Mouse (Mus musculus) mouse trophoblast stem cell (cell line): ENCODE measurements around the gene Nkx2-3.

Source experiments
- in situ Hi-C, 2 experiments: fragments of 300-500 bp; cut with MseI, MboI; formaldehyde crosslinking; loops; 2 replicates in 1 of 2; 3 replicates in 1 of 2; pipeline ENCODE4 v1.15.1; 2025

Gene Nkx2-3

DNA sequence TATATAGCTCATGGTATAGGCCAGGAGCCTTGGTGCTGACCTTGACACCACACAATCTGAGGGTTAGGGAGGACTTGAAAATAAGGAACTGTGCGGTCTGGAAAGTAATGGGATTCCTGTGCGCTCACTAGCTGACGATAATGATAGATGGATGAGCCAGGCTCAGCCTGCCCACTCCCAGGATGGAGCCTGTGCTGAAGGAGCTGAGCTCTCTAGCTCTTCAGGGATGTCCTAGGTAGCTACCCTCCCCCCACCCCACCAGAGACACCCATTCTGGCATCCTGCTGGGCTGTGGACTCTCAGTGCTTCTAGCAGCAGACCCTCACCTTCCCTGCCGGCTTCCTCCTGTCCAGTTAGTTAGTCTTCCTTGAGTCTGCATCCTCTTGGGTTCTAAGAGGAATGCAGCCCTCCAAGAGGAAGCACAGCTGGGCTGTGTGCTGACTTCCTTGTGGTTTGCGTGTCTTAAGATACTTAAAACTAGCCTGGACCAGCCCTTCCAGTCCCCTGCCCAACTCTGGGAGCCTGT, 6.4 kb downstream of the Nkx2-3 start:
- in situ Hi-C loops = no loop called here

GRCm38 (mm10) chr19:43619916-43620479, 7.9 kb downstream of the Nkx2-3 start:
- in situ Hi-C loops = loop anchor here (5.0 to 10.0 kb wide), 3 partner anchors 48 to 88 kb away; no protein-coding TSS in a partner anchor

DNA sequence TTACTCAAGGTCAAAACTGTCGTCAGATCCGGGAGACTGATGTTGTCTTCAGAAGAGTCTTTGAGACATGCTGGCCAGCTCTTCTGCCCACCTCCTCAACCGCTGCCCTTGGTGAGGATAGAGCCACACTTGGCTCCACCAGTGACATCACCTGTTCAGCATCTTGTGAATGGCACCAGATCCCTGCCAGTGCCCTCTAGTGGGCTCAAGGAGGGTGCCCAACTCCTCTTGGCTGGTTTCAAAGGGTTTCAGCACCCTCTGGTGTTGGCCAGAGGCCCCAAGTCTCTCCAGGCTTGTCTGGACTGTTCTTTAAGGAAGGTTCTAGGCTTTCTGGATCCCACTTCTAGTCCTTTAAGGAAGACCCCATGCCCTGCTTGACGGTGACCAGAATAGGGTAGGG, 11.8 kb downstream of the Nkx2-3 start:
- in situ Hi-C loops = loop anchor here (5.0 to 10.0 kb wide), 3 partner anchors 52 to 92 kb away; no protein-coding TSS in a partner anchor

DNA sequence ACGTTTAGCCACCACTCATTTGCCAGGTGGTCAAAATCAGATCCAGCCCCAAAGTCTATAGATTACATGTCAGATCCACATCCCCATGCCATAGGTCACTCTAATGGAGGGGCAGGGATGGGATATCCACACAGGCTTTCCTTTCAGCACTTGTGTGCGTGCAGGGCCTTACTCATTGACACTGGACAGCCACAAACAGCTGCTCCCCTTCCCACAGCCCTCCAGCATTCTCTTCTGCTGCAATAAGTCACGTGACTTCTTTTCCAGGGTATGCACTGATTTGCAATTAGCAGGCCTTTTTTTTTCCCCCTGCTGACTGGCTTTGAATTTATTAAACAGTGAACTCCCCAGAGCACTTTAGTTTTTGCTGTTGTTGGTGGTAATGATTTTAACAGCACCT, 14.0 kb downstream of the Nkx2-3 start:
- in situ Hi-C loops = loop anchor here in 1 of 2 experiments (10.0 kb wide), 1 partner anchor 91 kb away; no protein-coding TSS in a partner anchor

- in situ Hi-C loops = loop anchor here in 1 of 2 experiments (10.0 kb wide), 1 partner anchor 93 kb away; no protein-coding TSS in a partner anchor
These were observed 15.2 kb downstream of the Nkx2-3 start for GRCm38 (mm10) chr19:43627345-43627744.

DNA sequence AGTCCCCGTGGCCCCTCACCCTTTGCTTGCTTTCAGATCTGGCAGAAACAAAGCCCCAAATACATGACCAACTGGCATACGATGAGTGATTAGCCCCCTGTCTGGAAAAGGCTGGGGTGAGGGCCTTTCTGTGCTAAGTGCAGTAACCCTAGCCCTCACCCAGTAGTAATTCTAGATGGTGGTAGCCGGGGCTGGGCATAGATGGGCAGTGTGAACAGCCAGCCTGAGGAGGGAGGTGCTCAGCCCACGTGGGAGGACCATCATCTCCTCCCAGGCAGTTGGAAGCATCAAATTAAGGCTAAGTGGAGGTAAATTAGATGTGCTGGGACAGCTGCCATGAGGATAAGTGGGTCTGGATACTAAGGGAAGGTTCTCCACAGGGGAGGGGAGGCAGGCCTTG, 17.0 kb downstream of the Nkx2-3 start:
- in situ Hi-C loops = loop anchor here in 1 of 2 experiments (10.0 kb wide), 1 partner anchor 94 kb away; no protein-coding TSS in a partner anchor

DNA sequence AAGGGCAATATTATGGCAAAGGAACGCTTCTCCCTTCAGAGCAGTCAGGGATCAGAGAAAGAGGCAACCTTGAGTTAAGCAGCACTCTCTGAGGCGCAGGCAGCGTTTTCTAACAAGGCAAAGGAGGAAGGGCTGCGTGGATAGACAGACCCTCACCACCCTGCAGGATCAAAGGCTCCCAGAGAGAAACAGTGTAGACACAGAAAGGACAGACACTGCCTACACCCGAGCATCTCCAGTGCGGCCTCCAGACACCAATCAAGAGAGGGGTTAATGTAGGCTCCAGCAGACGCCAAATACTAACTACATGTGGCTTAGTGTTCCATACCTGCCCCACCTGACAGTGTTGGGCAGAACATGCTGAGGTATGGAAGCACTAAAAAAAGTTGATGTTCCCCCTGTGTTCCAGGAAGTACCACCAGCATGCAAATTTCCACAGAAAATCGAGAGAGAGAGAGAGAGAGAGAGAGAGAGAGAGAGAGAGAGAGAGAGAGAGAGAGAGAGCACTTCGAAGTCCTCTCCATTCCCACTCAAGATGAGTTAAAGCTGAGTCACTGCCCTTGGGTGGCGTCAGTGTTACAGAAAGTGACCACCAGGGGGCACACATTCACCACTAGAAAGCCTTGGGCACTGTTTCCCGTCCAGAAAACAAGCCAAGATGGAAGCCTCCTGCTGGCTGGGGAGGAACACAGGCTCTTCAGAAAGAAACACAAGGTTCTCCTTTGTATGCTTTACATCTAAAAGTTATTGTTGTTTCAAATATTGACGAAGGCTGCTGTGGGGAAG, 18.5 kb downstream of the Nkx2-3 start:
- in situ Hi-C loops = no loop called here

- in situ Hi-C loops = no loop called here
These were observed 29.7 kb downstream of the Nkx2-3 start for GRCm38 (mm10) chr19:43641833-43642232.

DNA sequence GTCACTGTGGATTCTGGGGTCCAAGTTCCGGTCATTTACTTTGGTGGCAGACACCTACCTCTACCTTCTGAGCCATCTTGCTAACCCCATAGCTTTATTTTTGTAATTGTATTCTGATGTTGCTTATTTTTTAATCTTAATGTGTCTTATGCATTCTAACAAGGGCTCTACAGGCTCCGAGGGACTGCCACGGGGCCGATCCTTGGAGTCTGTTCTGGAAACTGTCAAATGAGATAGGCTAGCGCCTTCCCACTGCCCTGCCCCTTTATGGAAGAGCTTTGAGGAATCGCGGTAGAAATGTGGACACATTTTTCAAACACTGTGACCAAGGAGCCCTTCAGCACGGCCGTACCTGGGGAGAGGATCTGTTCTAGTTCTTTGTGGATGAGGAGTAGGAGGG, 30.7 kb downstream of the Nkx2-3 start:
- in situ Hi-C loops = no loop called here

GRCm38 (mm10) chr19:43645508-43645907, 33.4 kb downstream of the Nkx2-3 start:
- in situ Hi-C loops = no loop called here

- in situ Hi-C loops = no loop called here
These were observed 34.7 kb downstream of the Nkx2-3 start for GRCm38 (mm10) chr19:43646852-43647251.

GRCm38 (mm10) chr19:43647261-43647660, 35.1 kb downstream of the Nkx2-3 start:
- in situ Hi-C loops = no loop called here

GRCm38 (mm10) chr19:43648343-43648742, 36.2 kb downstream of the Nkx2-3 start:
- in situ Hi-C loops = no loop called here

DNA sequence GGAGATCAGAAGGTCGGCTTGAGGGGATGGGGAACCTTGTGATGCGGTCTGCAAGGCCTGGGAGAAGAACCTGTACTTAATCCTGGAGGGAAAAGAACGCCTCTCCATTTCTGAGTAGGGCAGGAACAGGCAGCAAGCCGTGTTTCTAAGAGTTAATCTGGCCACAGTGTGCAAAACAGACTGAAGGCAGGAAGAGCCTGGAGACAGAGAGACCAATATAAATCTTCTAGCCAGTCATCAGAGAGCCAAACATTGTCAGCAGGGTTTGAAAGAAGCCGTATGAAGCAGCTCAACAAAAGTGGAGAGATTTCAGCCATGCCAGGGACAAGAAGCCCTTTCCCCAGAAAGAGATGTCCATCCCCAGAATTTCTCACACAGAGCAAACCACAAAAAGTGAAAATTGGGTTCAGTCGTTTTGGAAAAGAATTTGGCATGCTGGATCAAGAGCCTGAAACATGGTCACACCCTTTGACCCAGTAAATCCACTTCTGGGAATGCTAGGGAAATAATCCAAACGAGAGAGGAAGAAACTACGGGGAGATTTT, 39.2 kb downstream of the Nkx2-3 start:
- in situ Hi-C loops = loop anchor here (10.0 kb wide), 1 partner anchor 117 kb away; no protein-coding TSS in a partner anchor

GRCm38 (mm10) chr19:43655735-43656492, 43.8 kb downstream of the Nkx2-3 start:
- in situ Hi-C loops = loop anchor here (10.0 kb wide), 1 partner anchor 121 kb away; no protein-coding TSS in a partner anchor

DNA sequence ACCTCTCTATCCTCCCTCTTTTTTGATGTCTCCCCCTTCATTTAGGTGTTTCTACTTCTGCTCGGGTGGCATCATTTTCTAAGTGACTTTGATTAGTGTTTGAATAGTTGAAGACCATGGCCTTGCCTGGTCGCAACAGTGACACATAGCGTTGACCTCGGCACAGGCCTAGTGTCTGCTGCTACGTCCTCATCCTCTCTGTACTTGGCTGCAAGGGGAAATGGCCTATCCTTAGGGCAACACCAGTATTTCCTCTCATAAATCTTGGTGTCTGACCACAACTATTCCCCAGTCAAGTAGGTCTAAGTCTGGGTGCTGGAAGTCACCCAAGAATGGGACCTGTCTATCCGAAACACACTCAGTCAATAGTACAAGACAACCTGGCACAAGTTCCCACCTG, 47.5 kb downstream of the Nkx2-3 start:
- in situ Hi-C loops = loop anchor here (10.0 kb wide), 1 partner anchor 125 kb away; no protein-coding TSS in a partner anchor

DNA sequence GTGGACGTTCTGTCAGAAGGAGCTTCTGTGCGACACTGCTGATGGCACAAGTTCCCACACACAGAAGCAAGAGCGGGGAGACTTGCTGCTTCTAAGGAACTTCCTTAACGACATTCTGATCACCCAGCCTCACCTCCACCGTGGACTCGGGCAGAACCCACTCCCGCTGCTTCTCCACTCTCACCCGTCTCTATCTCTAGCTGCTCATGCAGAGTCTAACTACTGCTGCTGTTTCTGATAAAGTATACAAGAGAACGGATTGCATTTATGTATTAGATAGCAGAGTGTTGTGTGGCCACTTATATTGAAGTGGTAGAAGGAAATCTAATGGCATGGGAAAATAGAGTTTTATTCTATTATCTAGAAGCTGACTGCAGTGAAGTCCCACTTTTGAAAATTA, 48.6 kb downstream of the Nkx2-3 start:
- in situ Hi-C loops = no loop called here

DNA sequence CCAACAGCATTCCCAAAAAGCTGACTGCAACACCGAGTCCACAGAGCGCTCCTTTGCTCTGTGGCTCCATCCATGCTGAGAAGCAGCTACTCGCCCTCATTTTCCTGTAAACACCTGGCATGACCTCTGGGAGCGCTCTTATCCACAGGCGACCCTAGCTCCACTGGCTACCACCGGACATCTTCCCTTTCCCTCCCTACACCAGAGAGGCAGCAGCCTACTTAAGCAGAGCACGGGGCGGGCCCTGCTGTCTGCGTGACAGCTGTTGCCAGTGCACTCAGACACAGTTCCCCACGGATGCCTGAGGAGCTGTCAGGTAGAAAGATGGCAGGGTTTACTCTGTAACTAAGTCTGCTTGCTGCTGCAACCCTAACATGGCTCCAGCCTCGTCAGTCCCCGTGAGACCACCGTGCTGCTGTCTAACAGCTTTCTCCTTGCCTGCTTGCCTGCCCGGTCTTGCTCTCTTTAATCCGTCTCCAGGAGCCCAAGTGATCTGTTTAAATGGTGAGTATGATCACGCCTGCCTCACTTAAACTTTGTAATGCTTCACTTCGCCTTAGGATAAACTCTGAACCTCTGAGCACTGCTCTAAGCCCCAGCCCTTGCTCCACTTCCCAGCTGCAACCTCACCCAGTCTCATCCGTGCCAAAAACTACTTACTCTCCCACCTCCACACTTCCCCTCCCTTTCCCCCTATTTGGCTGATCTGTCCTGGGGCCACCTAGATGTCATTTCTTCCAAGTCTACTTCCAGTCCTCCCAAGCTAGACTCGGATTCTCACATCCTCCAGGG, 50.2 kb downstream of the Nkx2-3 start:
- in situ Hi-C loops = no loop called here

DNA sequence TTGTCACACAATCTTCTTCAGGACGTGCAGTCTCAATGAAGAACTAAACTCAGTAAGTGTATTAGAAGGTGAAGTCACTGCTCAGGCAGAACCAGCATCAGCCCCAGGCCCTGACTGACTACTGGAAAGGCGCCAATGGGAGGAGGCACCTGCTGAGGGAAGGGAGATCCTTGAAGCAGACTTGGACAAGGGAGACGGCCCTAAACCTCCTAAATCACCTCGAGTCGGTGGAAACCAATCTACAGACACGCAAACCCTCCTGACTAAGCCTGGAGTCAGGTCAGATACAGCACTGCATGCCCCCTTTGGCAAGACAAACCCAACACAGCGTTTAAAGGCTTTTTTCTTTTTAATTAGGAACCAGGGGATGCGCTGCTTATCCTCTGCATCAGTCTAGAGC, 51.3 kb downstream of the Nkx2-3 start:
- in situ Hi-C loops = no loop called here
